Mouse (Mus musculus) lung, postnatal 36 days (tissue): ENCODE measurements around the gene Wdr46.
A peak's percentile ranks its signal among the peaks of the same experiment; 100 is the strongest.
"Not testable (repeated sequence)": the region's sequence is repeated elsewhere in the genome, so short reads cannot be mapped to it uniquely, and the experiment has no call there.

Experiments used
- DNase-seq: peaks from one replicate; pipeline ENCODE4 v3.0.0; 2022; ENCODE audit warnings: mixed read lengths

Gene Wdr46

GRCm38 (mm10) chr17:33980181-33981035 is 39.9 kb downstream of the Wdr46 start:
- DNase-seq = no peak

- DNase-seq = peak; percentile 97
These were observed 40.9 kb downstream of the Wdr46 start for GRCm38 (mm10) chr17:33981192-33981909.

- peak; percentile 77 for DNase-seq
These were observed 41.7 kb downstream of the Wdr46 start for GRCm38 (mm10) chr17:33982136-33982535.

- DNase-seq = peak; percentile 80
These were observed 51.6 kb downstream of the Wdr46 start for GRCm38 (mm10) chr17:33991788-33992664.

GRCm38 (mm10) chr17:33994959-33995358 is 54.5 kb downstream of the Wdr46 start:
- no peak for DNase-seq

- no peak for DNase-seq
These were observed 55.2 kb downstream of the Wdr46 start for GRCm38 (mm10) chr17:33995651-33996050.

GRCm38 (mm10) chr17:33997025-33997424 is 56.6 kb downstream of the Wdr46 start:
- not testable (repeated sequence) for DNase-seq

GRCm38 (mm10) chr17:33998697-33999096 is 58.2 kb downstream of the Wdr46 start:
- not testable (repeated sequence) for DNase-seq
